Mouse (Mus musculus): Measurements from ENCODE around the gene Arhgef7. TPM values are rescaled to one million over a fixed set of nuclear protein-coding genes. Genes with fewer than 3 reads are reported as not detected.

Gene Arhgef7
- polyA plus RNA-seq, 1 experiment = 38.5 TPM

- H3K9ac ChIP-seq (ENCODE audit: low read depth, poor library complexity, severe bottlenecking) = no peak overlapping the region
- no peaks in the 10 kb centered on the region for H3K9me3 ChIP-seq (replicated peaks; ENCODE audit: control insufficient read depth, insufficient read depth, low read length, poor library complexity, severe bottlenecking)
- no peaks in the 10 kb centered on the region for H3K4me1 ChIP-seq (ENCODE audit: control insufficient read depth, insufficient read depth, low read length)
- no peaks in the 10 kb centered on the region for H3K27me3 ChIP-seq (ENCODE audit: control insufficient read depth, insufficient read depth, low read length, poor library complexity, severe bottlenecking)
- H3K36me3 ChIP-seq (ENCODE audit: control insufficient read depth, insufficient read depth, low read length, poor library complexity, severe bottlenecking) = no peaks in the 10 kb centered on the region
- H3K27ac ChIP-seq (ENCODE audit: insufficient read depth, low read length) = no peak overlapping the region
- no peak overlapping the region for H3K4me3 ChIP-seq (ENCODE audit: low read depth, low read length)
- no peak for TF ChIP-seq CTCF (IDR thresholded peaks at IDR 0.05; ENCODE audit: low read depth, low read length)
- no peak for TF ChIP-seq POLR2A (IDR thresholded peaks at IDR 0.05; ENCODE audit: insufficient read depth, low read length)
- TF ChIP-seq EP300 (IDR thresholded peaks at IDR 0.05; ENCODE audit: insufficient read depth, low read depth, low read length) = no peak
Measured at GRCm38 (mm10) chr8:11692455-11692854, 35.1 kb upstream of the Arhgef7 start.

- Histone ChIP-seq H3K27me3 (ENCODE audit: control insufficient read depth, insufficient read depth, low read length, poor library complexity, severe bottlenecking) (no peaks in the 10 kb centered on the region), H3K4me1 (ENCODE audit: control insufficient read depth, insufficient read depth, low read length) (no peaks in the 10 kb centered on the region), H3K4me3 (ENCODE audit: low read depth, low read length) (no peak overlapping the region), H3K36me3 (ENCODE audit: control insufficient read depth, insufficient read depth, low read length, poor library complexity, severe bottlenecking) (no peaks in the 10 kb centered on the region), H3K9me3 (replicated peaks; ENCODE audit: control insufficient read depth, insufficient read depth, low read length, poor library complexity, severe bottlenecking) (no peaks in the 10 kb centered on the region), H3K9ac (ENCODE audit: low read depth, poor library complexity, severe bottlenecking) (no peak overlapping the region), H3K27ac (ENCODE audit: insufficient read depth, low read length) (no peak overlapping the region)
- TF ChIP-seq EP300 (IDR thresholded peaks at IDR 0.05; ENCODE audit: insufficient read depth, low read depth, low read length) = no peak
- no peak for TF ChIP-seq POLR2A (IDR thresholded peaks at IDR 0.05; ENCODE audit: insufficient read depth, low read length)
- no peak for TF ChIP-seq CTCF (IDR thresholded peaks at IDR 0.05; ENCODE audit: low read depth, low read length)
Measured at GRCm38 (mm10) chr8:11693972-11694371, 33.5 kb upstream of the Arhgef7 start.

GRCm38 (mm10) chr8:11696176-11696575, 31.3 kb upstream of the Arhgef7 start:
- H3K27me3 ChIP-seq (ENCODE audit: control insufficient read depth, insufficient read depth, low read length, poor library complexity, severe bottlenecking) = no peaks in the 10 kb centered on the region
- no peaks in the 10 kb centered on the region for H3K36me3 ChIP-seq (ENCODE audit: control insufficient read depth, insufficient read depth, low read length, poor library complexity, severe bottlenecking)
- H3K4me1 ChIP-seq (ENCODE audit: control insufficient read depth, insufficient read depth, low read length) = no peaks in the 10 kb centered on the region
- no peaks in the 10 kb centered on the region for H3K9me3 ChIP-seq (replicated peaks; ENCODE audit: control insufficient read depth, insufficient read depth, low read length, poor library complexity, severe bottlenecking)
- TF ChIP-seq EP300 (IDR thresholded peaks at IDR 0.05; ENCODE audit: insufficient read depth, low read depth, low read length) (no peak), POLR2A (IDR thresholded peaks at IDR 0.05; ENCODE audit: insufficient read depth, low read length) (no peak), CTCF (IDR thresholded peaks at IDR 0.05; ENCODE audit: low read depth, low read length) (no peak)
- no peak overlapping the region for H3K9ac ChIP-seq (ENCODE audit: low read depth, poor library complexity, severe bottlenecking)
- H3K4me3 ChIP-seq (ENCODE audit: low read depth, low read length) = no peak overlapping the region
- no peak overlapping the region for H3K27ac ChIP-seq (ENCODE audit: insufficient read depth, low read length)

- no peaks in the 10 kb centered on the region for H3K27me3 ChIP-seq (ENCODE audit: control insufficient read depth, insufficient read depth, low read length, poor library complexity, severe bottlenecking)
- no peak overlapping the region for H3K9ac ChIP-seq (ENCODE audit: low read depth, poor library complexity, severe bottlenecking)
- no peak overlapping the region for H3K27ac ChIP-seq (ENCODE audit: insufficient read depth, low read length)
- TF ChIP-seq POLR2A (IDR thresholded peaks at IDR 0.05; ENCODE audit: insufficient read depth, low read length) = no peak
- H3K4me3 ChIP-seq (ENCODE audit: low read depth, low read length) = no peak overlapping the region
- H3K36me3 ChIP-seq (ENCODE audit: control insufficient read depth, insufficient read depth, low read length, poor library complexity, severe bottlenecking) = no peaks in the 10 kb centered on the region
- peaks cover 2% of the 10 kb centered on the region for H3K4me1 ChIP-seq (ENCODE audit: control insufficient read depth, insufficient read depth, low read length)
- no peaks in the 10 kb centered on the region for H3K9me3 ChIP-seq (replicated peaks; ENCODE audit: control insufficient read depth, insufficient read depth, low read length, poor library complexity, severe bottlenecking)
Measured at GRCm38 (mm10) chr8:11697467-11697866, 30.1 kb upstream of the Arhgef7 start.

GRCm38 (mm10) chr8:11699442-11700001, 28.0 kb upstream of the Arhgef7 start:
- H3K27me3 ChIP-seq (ENCODE audit: control insufficient read depth, insufficient read depth, low read length, poor library complexity, severe bottlenecking) = no peaks in the 10 kb centered on the region
- H3K4me3 ChIP-seq (ENCODE audit: low read depth, low read length) = no peak overlapping the region
- no peaks in the 10 kb centered on the region for H3K36me3 ChIP-seq (ENCODE audit: control insufficient read depth, insufficient read depth, low read length, poor library complexity, severe bottlenecking)
- peaks cover 2% of the 10 kb centered on the region for H3K4me1 ChIP-seq (ENCODE audit: control insufficient read depth, insufficient read depth, low read length)
- H3K27ac ChIP-seq (ENCODE audit: insufficient read depth, low read length) = no peak overlapping the region
- H3K9me3 ChIP-seq (replicated peaks; ENCODE audit: control insufficient read depth, insufficient read depth, low read length, poor library complexity, severe bottlenecking) = no peaks in the 10 kb centered on the region
- peak overlapping the region; percentile 6; the same call in 1 of the 2 replicates for H3K9ac ChIP-seq (ENCODE audit: low read depth, poor library complexity, severe bottlenecking)
- no peak for TF ChIP-seq CTCF (IDR thresholded peaks at IDR 0.05; ENCODE audit: low read depth, low read length)
- no peak for TF ChIP-seq EP300 (IDR thresholded peaks at IDR 0.05; ENCODE audit: insufficient read depth, low read depth, low read length)
- TF ChIP-seq POLR2A (IDR thresholded peaks at IDR 0.05; ENCODE audit: insufficient read depth, low read length) = no peak

GRCm38 (mm10) chr8:11700060-11701032, 27.2 kb upstream of the Arhgef7 start:
- TF ChIP-seq EP300 (IDR thresholded peaks at IDR 0.05; ENCODE audit: insufficient read depth, low read depth, low read length) (0 out of 2 replicates have a peak, but pooled peaks have one; percentile 24), CTCF (IDR thresholded peaks at IDR 0.05; ENCODE audit: low read depth, low read length) (peak; percentile 95), POLR2A (IDR thresholded peaks at IDR 0.05; ENCODE audit: insufficient read depth, low read length) (no peak)
- no peaks in the 10 kb centered on the region for H3K36me3 ChIP-seq (ENCODE audit: control insufficient read depth, insufficient read depth, low read length, poor library complexity, severe bottlenecking)
- no peaks in the 10 kb centered on the region for H3K27me3 ChIP-seq (ENCODE audit: control insufficient read depth, insufficient read depth, low read length, poor library complexity, severe bottlenecking)
- peaks cover 2% of the 10 kb centered on the region for H3K4me1 ChIP-seq (ENCODE audit: control insufficient read depth, insufficient read depth, low read length)
- no peaks in the 10 kb centered on the region for H3K9me3 ChIP-seq (replicated peaks; ENCODE audit: control insufficient read depth, insufficient read depth, low read length, poor library complexity, severe bottlenecking)
- peak overlapping the region; percentile 33 for H3K4me3 ChIP-seq (ENCODE audit: low read depth, low read length)
- H3K27ac ChIP-seq (ENCODE audit: insufficient read depth, low read length) = no peak overlapping the region
- peak overlapping the region; percentile 6; the same call in 1 of the 2 replicates for H3K9ac ChIP-seq (ENCODE audit: low read depth, poor library complexity, severe bottlenecking)
